Mouse (Mus musculus): Measurements from ENCODE around the gene Pde3a. TPM values are rescaled to one million over a fixed set of nuclear protein-coding genes. Genes with fewer than 3 reads are reported as not detected.

Gene Pde3a
- total and polyA plus RNA-seq, 2 experiments: 0.44 to 1.1 TPM

DNA sequence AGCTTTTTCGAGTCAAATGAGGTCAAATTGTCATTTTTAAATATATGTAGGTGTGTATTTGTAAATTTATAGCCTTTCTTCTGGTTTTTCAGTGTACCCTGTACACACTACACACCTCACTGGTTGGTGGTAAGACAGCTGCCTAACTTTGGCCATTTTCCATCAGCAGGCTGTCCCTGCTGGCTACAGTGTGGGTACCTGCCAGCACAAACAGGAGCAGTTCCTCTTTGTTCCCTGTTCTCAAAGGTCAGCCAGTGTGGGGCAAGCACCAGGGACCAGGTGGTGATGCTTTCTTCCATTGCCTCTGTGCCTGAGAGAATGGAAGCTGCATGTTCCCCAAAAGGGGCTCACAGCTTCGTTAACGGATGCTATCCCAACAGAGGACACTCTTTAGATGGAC, 28.0 kb upstream of the Pde3a start:
- no peaks in the 10 kb centered on the region for H3K36me3 ChIP-seq (ENCODE audit: control insufficient read depth, insufficient read depth, low read length)
- no peaks in the 10 kb centered on the region for H3K4me1 ChIP-seq (ENCODE audit: control insufficient read depth, insufficient read depth, low read length)
- no peak overlapping the region for H3K4me3 ChIP-seq (ENCODE audit: insufficient read depth, low read depth, low read length)
- no peak for TF ChIP-seq CTCF (IDR thresholded peaks at IDR 0.05; ENCODE audit: low read depth, low read length)
- TF ChIP-seq POLR2A (IDR thresholded peaks at IDR 0.05; ENCODE audit: extremely low read depth, insufficient read depth, low read length): no peak
- H3K79me2 ChIP-seq (ENCODE audit: control insufficient read depth, insufficient read depth, low read length): no peaks in the 10 kb centered on the region
- WGBS: 66% methylated on average over 3 of the region's 3 CpGs
- no peaks in the 10 kb centered on the region for H3K27me3 ChIP-seq (ENCODE audit: control insufficient read depth, insufficient read depth, low read length)
- H3K9ac ChIP-seq (ENCODE audit: low read depth, low read length): no peak overlapping the region
- no peak overlapping the region for H3K27ac ChIP-seq (replicated peaks; ENCODE audit: insufficient read depth, low read depth, low read length)
- DNase-seq (ENCODE audit: extremely low read depth, low read depth, low spot score): peak; percentile 58

DNA sequence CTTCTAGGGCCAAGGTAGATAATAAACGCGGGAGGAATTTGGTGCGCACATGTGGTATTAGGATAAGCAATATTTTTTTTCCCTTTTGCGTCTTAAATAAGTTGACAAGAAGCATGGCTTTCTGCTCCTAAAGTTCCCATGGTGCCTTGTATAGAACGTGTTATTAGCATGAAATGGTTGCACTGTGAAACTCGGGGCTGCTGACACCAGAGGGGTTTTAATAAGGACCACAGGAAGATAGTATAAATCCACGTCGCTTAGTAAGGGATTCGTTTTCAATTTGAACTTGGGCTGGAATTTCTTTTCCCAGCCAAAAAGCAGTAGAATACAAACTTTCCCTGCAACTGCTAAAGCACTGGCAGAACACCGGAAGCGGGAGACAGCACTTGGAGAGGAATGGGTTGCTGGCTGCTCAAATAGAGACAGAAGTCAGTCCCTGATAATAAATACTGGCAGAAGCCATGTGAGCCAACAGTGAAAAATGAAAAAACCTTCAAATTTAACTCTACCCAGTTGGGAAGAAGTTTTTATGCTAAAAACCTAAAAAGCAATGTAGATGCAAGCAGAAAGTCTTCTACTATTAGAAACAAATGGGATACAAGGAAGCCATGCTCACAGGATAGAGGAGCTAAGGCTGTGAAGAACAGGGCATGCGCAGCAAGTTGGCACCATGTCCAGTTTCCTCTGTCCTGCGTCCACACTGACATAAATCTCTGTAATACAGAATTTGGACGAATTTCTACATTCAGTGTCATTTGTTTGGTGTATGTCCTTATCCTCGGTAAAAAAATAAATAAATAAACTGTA, 22.0 kb upstream of the Pde3a start:
- Histone ChIP-seq H3K36me3 (ENCODE audit: control insufficient read depth, insufficient read depth, low read length) (no peaks in the 10 kb centered on the region), H3K4me1 (ENCODE audit: control insufficient read depth, insufficient read depth, low read length) (peaks cover 4% of the 10 kb centered on the region), H3K27ac (replicated peaks; ENCODE audit: insufficient read depth, low read depth, low read length) (no peak overlapping the region), H3K4me3 (ENCODE audit: insufficient read depth, low read depth, low read length) (no peak overlapping the region), H3K27me3 (ENCODE audit: control insufficient read depth, insufficient read depth, low read length) (no peaks in the 10 kb centered on the region), H3K79me2 (ENCODE audit: control insufficient read depth, insufficient read depth, low read length) (no peaks in the 10 kb centered on the region), H3K9ac (ENCODE audit: low read depth, low read length) (no peak overlapping the region)
- TF ChIP-seq POLR2A (IDR thresholded peaks at IDR 0.05; ENCODE audit: extremely low read depth, insufficient read depth, low read length) (no peak), CTCF (IDR thresholded peaks at IDR 0.05; ENCODE audit: low read depth, low read length) (no peak)
- peak; percentile 23 for DNase-seq (ENCODE audit: extremely low read depth, low read depth, low spot score)
- WGBS: 77% methylated on average over 15 of the region's 15 CpGs

DNA sequence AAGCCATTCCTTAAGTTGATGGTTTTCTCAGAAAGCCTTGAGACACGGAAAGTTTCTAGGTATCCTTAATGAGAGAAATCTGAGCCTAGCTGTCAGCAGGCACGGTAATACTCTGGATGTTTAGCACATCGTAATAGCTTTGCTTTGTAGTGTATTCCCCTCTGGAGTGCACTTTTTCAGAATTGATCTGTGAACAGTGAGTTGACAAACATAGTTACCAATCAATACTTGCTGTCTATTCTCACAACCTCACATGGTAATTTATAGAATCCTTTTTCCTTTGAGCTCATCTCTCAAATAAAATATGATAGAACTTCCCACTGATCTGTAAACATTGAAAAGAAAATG, 21.4 kb upstream of the Pde3a start:
- Histone ChIP-seq H3K4me1 (ENCODE audit: control insufficient read depth, insufficient read depth, low read length) (peaks cover 4% of the 10 kb centered on the region), H3K27ac (replicated peaks; ENCODE audit: insufficient read depth, low read depth, low read length) (no peak overlapping the region), H3K79me2 (ENCODE audit: control insufficient read depth, insufficient read depth, low read length) (no peaks in the 10 kb centered on the region), H3K4me3 (ENCODE audit: insufficient read depth, low read depth, low read length) (no peak overlapping the region), H3K27me3 (ENCODE audit: control insufficient read depth, insufficient read depth, low read length) (no peaks in the 10 kb centered on the region), H3K9ac (ENCODE audit: low read depth, low read length) (no peak overlapping the region), H3K36me3 (ENCODE audit: control insufficient read depth, insufficient read depth, low read length) (no peaks in the 10 kb centered on the region)
- TF ChIP-seq POLR2A (IDR thresholded peaks at IDR 0.05; ENCODE audit: extremely low read depth, insufficient read depth, low read length) (no peak), CTCF (IDR thresholded peaks at IDR 0.05; ENCODE audit: low read depth, low read length) (no peak)
- DNase-seq (ENCODE audit: extremely low read depth, low read depth, low spot score): peak; percentile 23
- WGBS: 22% methylated on average over 3 of the region's 3 CpGs

DNA sequence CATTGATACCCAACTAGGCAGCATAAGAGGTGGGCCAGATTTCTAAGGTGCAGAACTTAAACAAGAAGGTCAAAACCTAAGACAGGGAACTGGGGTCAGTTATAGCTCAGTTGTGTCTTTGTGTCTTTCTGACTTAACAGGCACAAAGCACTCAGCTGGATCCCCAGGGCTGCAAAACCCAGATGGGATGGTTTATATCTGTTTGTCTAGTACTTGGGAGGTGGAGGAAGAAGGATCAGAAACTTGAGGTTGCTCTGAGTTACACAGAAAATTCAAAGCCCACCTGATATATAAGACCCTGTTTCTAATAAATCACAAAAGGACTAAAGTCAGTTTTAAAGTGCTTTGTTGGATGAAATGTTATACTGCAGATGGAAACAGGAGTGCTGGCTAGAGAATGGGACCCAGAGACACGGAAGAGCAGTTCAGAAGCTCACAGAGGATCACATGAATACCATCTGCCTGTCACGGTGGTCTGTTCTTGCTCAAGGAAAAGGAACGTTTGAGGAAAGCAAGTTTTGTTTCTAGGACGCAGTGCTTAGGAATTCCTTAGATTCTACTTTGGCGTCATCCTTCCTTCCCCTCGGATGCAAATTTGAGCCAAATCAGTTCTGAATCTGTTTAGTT, 16.2 kb upstream of the Pde3a start:
- Histone ChIP-seq H3K27me3 (ENCODE audit: control insufficient read depth, insufficient read depth, low read length) (no peaks in the 10 kb centered on the region), H3K27ac (replicated peaks; ENCODE audit: insufficient read depth, low read depth, low read length) (no peak overlapping the region), H3K4me1 (ENCODE audit: control insufficient read depth, insufficient read depth, low read length) (peaks cover 4% of the 10 kb centered on the region), H3K9ac (ENCODE audit: low read depth, low read length) (no peak overlapping the region), H3K4me3 (ENCODE audit: insufficient read depth, low read depth, low read length) (no peak overlapping the region), H3K79me2 (ENCODE audit: control insufficient read depth, insufficient read depth, low read length) (no peaks in the 10 kb centered on the region), H3K36me3 (ENCODE audit: control insufficient read depth, insufficient read depth, low read length) (no peaks in the 10 kb centered on the region)
- TF ChIP-seq CTCF (IDR thresholded peaks at IDR 0.05; ENCODE audit: low read depth, low read length) (no peak), POLR2A (IDR thresholded peaks at IDR 0.05; ENCODE audit: extremely low read depth, insufficient read depth, low read length) (no peak)
- 84% methylated on average over 6 of the region's 6 CpGs for WGBS
- DNase-seq (ENCODE audit: extremely low read depth, low read depth, low spot score): no peak

DNA sequence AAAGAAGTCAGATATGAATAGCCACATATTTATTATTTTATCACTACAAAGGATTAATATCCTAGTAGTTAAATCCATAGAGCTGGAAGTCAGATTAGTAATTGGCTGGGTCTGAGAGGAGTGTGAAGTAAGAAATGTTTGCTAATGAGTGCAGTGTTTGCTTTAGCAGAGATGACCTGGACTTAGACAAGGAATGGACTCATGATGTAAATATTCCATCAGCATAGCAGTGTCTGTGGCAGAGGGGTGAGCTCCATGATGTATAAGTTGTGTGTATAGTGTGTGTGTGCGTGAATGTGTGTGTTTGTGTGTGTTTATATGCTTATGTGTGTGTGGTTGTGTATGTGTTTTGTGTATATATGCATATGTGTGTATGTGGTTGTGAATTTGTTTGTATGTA, 7.3 kb upstream of the Pde3a start:
- TF ChIP-seq CTCF (IDR thresholded peaks at IDR 0.05; ENCODE audit: low read depth, low read length): no peak
- no peak for TF ChIP-seq POLR2A (IDR thresholded peaks at IDR 0.05; ENCODE audit: extremely low read depth, insufficient read depth, low read length)
- 59% methylated on average over 1 of the region's 1 CpGs for WGBS
- H3K79me2 ChIP-seq (ENCODE audit: control insufficient read depth, insufficient read depth, low read length): no peaks in the 10 kb centered on the region

DNA sequence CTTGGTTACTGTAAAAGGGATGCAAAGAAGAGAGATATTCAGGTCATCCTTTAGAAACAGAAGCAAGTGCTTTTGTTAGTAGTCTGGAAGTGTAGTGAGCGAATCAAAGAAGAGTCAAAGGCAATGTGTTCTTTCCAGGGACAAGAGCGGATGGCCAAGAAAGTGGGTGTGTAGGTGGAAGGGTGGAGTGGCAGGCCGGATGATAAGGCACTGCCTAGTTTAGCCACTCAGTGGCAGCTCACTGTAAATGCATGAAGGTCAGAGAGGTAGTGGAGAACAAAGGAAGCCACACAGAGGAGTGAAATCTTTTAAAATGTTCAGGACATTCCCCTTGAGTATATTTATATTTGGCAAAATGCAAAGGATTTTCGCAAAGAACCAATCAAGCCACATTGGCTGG, 4.0 kb upstream of the Pde3a start:
- Histone ChIP-seq H3K27me3 (ENCODE audit: control insufficient read depth, insufficient read depth, low read length) (peaks cover 8% of the 10 kb centered on the region), H3K79me2 (ENCODE audit: control insufficient read depth, insufficient read depth, low read length) (no peaks in the 10 kb centered on the region), H3K36me3 (ENCODE audit: control insufficient read depth, insufficient read depth, low read length) (no peaks in the 10 kb centered on the region), H3K4me1 (ENCODE audit: control insufficient read depth, insufficient read depth, low read length) (no peaks in the 10 kb centered on the region), H3K4me3 (ENCODE audit: insufficient read depth, low read depth, low read length) (no peak overlapping the region), H3K9ac (ENCODE audit: low read depth, low read length) (no peak overlapping the region), H3K27ac (replicated peaks; ENCODE audit: insufficient read depth, low read depth, low read length) (no peak overlapping the region)
- WGBS: 95% methylated on average over 4 of the region's 4 CpGs
- no peak for TF ChIP-seq POLR2A (IDR thresholded peaks at IDR 0.05; ENCODE audit: extremely low read depth, insufficient read depth, low read length)
- TF ChIP-seq CTCF (IDR thresholded peaks at IDR 0.05; ENCODE audit: low read depth, low read length): no peak
- no peak for DNase-seq (ENCODE audit: extremely low read depth, low read depth, low spot score)

More for the DNA sequence above, 7.3 kb upstream of the Pde3a start:
- Histone ChIP-seq H3K36me3 (ENCODE audit: control insufficient read depth, insufficient read depth, low read length) (no peaks in the 10 kb centered on the region), H3K4me1 (ENCODE audit: control insufficient read depth, insufficient read depth, low read length) (no peaks in the 10 kb centered on the region), H3K4me3 (ENCODE audit: insufficient read depth, low read depth, low read length) (no peak overlapping the region), H3K27me3 (ENCODE audit: control insufficient read depth, insufficient read depth, low read length) (no peaks in the 10 kb centered on the region), H3K27ac (replicated peaks; ENCODE audit: insufficient read depth, low read depth, low read length) (no peak overlapping the region), H3K9ac (ENCODE audit: low read depth, low read length) (no peak overlapping the region)
- DNase-seq (ENCODE audit: extremely low read depth, low read depth, low spot score): no peak

Measured in liver, adult 2 months (tissue).